Mouse (Mus musculus): ENCODE measurements around the gene Mras.

The Mras gene

DNA sequence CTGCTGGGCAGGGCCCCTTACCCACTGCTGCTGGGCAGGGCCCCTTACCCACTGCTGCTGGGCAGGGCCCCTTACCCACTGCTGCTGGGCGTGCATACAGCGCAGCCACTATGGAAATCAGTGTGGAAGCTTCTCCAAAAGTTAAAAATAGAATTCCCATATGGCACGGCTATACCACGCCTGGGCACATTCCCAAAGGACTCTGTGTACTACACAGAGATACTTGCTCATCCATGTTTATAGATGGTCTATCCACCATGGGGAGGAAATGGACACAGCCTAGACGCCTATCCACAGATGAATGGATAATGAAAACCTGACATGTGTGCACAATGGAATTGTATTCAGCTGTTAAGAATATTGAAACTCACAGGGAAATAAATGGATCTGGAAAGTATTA lies 3.8 kb upstream of the Mras start:
- DNase-seq (ENCODE audit: low read depth) = no peak

DNA sequence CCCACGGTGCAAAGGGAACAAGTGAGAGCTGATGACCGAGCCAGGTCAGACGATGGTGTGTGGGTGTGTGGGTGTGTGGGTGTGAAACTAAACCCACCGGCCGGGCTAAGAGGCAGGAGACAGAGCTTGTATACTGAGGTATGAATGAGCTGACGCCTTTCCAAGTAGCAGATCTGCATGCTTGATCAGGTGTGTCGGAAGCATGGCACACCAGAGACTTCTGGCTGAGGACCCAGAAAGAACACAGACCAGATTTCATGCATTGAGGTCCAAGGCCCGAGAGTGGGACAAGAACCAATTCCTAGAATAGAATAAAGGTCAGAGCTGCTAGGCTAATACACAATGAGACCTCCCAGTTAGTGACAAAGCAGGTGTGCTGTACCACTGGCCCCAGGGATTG lies 1.9 kb upstream of the Mras start:
- no peak for DNase-seq (ENCODE audit: low read depth)

DNA sequence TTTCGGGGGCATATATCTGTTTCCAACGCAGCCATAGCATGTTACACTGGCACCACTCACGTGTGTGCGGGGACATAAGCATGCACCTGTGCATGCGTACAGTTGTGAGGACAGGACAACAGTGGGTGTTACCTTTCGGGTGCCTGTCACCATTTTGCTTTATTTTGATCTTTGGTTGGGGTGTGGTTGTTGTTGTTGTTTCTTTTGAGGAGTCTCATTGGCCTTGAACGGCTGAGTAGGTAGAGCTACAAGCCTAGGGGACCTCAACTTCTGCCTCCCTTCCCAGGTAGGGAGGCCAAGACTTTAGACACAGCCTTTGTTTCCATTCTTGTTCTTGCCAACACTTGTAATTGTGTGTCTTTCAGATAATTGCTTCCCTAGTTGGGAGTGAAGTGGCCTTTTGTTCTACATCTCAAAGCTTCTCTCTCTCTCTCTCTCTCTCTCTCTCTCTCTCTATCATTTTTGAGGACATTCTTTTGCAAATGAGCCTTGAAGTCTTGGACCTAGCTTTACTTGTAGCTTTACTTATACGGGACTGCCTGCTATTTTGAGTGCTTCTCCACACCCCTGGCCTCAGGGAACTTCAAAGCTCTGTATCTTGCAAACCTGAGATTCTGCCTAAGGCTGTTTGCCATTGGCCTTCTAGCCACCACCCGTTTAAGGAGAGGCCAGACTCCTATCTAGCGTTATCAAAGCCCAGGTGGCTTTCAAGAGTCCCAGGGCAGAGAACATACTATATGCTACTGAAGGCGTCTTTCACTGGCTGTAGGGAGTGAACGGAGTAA lies 792 bp upstream of the Mras start:
- DNase-seq (ENCODE audit: low read depth) = no peak

DNA sequence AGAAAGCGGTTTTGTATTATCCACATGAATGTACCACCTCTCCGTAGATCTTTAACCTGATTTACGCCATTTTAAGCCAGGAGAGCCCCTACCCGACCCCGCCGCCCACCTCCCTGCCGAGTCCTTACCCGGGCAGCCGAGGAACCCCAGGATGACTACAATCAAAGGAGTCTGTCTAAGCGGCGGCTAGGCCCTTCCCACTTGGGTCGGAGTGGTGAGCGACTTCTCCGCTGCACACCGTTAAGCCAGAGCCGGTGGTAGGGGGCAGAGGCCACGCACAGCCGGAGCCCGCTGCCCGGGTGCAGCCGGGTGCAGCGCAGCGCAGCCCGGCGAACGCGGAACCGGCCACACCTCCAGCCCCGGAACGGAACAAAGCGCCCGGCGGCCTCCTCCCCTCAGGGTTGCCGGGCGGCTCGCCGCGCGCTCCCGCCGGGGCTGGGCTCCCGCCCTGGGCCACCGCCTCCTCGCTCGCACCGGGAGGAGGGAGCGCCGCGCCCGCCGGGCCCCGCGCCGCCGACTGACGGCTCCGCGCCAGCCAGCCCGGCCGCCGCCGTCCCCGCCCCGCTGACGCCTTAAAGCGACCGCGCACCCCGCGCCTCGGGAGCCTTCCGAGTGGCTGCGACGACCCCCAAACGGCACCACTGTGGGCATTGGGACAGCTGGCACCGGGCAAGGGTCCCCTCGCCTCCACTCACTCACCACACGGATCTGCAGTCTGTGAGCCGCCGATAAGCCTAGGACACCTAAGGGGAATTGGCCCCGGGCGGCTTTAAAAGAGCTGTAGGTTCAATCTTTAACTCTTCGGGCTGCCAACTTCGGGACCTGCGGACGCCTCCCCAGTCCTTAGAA lies 775 bp downstream of the Mras start:
- no peak for DNase-seq (ENCODE audit: low read depth)

DNA sequence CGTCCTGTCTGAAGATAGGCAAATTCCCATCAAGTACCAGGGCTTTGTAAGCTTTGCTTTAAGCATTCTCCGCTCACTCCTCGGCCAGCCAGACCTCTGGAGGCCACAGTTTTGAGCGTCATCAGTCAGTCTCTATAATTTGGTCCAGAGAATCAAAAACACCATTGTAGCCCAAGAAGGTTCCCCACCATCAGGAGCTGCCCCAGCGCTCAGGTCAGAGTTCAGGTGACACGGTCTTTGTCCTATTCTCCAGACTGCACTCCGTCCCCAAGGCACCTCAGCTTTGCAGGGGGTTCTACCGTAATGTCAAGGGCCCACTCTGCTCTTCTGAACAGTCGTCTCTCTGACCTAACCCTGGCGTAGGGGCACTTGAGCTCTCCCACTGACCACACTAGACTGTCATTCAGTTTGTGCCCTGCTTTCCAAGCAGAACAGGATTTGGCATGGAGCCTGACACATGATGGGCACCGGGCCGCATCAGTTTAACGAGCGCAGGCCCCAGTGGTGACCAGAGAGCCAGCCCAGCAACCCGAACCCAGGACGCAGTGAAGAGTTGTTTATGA lies 1.5 kb downstream of the Mras start:
- DNase-seq (ENCODE audit: low read depth) = no peak

DNA sequence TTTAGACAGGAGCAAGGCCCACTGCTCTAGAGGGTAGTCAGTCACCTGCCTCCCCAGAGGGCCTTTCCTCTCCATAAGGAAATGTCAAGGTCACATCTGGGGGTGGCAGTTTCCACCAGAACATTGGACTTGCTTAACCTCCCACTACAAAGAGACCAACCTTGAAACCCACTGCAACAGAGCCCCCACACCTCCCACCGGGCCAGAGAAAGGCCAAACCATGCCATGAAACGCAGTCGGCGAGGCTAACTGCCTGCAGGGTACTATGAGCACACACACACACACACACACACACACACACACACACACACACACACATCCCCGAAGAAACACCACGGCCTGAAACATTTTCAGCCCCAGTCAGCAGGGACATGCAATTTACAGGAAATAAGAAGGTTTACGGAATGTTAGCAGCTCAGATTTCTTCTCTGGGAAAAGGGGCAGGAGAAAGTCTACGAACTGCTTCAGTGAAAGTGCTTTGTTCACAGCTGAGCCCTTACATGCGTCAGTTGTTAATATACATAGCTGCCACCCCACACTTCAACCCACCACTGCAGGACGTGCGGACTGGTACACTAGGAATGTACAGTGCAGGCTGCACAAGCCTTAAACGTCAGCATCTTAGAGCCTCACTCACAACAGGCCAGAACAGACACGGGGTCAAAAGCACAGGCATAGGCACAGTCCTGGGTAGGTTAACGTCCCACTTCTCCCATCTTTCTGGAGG lies 2.1 kb downstream of the Mras start:
- no peak for DNase-seq (ENCODE audit: low read depth)

DNA sequence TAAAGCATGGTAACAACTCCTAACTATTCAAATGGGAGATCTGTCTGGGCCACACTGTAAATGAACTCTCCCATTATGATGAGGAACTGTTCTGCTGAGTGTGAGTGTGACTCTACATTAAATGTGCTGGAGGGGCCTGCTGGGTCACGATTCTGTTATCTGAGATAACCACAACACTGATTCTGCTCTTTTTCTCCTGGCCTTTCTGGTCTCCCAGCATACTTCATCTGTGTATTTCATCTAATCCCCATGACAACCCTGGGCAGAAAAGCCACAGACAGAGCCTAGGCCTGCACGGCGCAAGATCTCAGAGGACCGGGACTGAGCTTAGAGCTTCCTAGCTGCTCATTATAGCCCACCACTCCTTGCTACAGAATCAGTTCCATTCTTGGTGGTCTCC lies 4.7 kb downstream of the Mras start:
- no peak for DNase-seq (ENCODE audit: low read depth)

DNA sequence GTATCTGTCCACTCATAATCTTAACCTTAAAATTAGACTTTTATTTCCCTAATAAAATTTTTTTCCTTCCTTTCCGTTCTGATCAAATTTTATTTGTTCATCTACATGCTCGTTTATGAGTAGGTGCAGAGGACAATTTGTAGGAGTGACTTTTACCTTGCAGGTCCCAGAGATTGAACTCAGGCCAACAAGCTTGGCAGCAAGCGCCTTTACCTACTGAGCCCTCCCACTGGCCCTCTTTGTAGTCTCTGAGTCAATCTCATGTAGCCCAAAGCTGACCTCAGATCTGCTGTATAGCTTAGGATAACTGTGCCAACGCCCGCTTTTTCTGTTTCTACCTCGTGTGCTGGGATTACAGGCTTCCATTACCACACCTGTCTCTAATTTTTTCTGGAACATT lies 5.2 kb downstream of the Mras start:
- no peak for DNase-seq (ENCODE audit: low read depth)

DNA sequence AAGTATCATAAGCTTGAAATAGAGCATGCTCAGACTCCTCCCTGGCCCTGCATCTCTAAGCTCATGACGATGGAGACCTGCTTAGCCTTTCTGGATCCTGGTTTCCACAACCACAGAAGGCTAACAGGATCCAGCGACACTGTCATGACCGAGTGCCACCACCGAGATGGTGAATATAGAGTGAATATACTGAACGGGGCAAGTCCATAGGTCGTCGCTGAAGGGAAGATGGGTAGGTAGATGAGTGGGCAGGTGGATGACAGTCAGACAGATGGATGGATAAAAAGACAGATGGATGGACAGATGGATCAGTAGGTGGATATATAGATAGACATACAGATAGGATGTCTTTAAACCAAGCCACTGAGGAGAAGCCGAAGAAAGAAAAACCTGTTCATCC lies 5.8 kb downstream of the Mras start:
- no peak for DNase-seq (ENCODE audit: low read depth)

DNA sequence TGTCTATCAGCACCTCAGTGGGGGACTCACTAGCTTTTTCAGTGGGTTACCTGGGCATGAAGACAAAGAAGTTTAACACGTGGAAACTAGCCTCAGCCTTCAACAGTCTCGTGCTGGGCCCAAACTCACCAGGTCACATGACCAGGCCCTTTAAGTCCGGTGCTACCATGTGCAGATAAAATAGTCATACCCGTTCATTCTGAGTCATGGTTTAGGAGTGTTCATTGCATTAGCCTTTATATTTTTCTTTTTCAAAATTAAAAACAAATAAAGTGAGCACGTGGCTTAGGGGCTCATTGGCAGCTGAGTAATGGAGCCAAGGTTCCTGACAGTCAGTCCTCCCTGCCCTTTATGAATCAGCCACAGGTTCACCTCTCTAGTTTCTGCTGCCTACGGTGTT lies 6.4 kb downstream of the Mras start:
- no peak for DNase-seq (ENCODE audit: low read depth)

DNA sequence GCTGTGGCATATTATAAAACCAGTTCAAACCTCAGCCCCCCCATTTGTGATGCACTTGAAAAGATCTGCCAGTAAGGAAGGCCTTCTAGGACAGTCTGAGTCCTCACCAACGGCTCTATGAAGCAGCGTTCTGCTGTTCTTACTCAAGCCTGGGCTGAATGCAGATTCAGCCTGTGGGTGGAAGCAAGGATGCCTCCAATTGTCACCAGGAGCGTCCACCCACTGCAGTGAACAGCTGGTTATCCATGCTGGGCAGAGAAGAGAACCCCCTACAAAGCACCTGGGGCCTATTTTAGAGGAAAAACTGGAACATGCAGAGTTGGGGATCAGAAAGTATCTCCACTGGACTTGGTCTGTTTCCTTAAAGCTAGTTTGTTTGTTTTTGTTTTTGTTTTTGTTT lies 7.3 kb downstream of the Mras start:
- DNase-seq (ENCODE audit: low read depth) = no peak

DNA sequence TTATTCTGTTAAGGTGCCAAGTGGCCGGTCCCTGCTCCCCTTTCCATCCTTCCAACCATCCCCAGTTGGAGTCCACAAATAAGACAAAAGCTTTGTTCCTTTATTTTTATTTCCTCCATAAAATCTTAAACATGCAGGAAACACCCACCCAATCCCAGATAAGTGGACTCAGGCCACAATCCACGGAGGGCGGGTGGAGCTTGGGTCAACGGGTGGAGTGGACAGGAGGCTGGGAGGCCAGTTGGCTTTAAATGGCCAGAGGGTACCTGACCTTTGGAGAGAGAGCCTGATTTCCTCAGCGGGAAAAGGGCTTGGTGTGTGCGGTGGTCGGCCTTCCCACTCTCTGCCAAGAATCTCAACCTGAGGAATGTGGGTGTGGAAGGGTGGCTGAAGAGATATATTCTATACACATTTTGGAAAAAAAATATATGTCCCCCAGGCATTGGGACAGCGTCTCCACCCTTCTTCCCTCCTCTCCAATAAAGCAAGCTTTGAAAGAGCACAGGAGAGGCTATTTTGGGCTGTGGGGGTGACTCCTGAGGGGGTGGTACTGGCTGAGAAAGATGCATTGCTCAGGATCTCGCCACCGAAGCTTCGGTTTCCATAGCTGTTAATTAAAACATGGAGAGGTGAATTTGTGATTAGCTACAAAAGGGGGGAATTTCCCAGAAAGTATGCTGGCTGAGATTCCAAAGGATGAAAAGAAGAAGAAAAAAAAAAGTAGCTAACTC lies 8.4 kb downstream of the Mras start:
- DNase-seq (ENCODE audit: low read depth) = no peak

DNA sequence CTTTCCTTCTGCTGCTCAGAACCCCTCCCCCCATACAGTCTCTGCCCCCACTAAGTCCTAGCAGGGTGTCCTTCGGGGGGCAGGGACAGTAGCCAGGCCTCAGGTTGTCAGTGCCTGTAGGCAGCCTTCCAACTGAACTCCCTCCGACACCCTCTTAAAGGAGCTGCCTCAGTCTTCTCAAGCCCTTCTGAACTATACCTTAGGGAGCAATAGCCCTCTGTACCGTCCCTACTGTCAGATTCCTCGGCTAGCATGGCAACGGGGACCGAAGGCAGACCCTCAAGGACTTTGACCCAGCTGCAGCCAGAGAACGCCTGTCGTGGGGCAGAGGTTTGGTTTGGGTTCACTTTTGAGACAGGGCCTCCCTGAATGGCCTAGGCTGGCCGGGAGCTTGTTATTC lies 11.9 kb downstream of the Mras start:
- DNase-seq (ENCODE audit: low read depth) = no peak

DNA sequence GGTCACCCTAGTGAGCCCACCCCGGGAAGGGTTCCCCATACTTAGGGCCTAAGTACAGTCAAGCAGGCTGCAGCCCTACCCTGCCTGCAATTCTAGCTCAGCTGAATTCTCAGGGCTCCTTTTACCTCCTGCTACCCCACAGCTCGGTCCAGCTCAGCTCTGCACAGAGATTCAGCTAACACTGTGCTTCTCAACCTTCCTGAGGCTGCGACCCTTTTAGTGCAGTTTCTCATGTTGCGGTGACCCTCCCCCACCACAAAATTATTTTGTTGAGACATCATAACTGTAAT lies 12.7 kb downstream of the Mras start:
- DNase-seq (ENCODE audit: low read depth) = no peak

DNA sequence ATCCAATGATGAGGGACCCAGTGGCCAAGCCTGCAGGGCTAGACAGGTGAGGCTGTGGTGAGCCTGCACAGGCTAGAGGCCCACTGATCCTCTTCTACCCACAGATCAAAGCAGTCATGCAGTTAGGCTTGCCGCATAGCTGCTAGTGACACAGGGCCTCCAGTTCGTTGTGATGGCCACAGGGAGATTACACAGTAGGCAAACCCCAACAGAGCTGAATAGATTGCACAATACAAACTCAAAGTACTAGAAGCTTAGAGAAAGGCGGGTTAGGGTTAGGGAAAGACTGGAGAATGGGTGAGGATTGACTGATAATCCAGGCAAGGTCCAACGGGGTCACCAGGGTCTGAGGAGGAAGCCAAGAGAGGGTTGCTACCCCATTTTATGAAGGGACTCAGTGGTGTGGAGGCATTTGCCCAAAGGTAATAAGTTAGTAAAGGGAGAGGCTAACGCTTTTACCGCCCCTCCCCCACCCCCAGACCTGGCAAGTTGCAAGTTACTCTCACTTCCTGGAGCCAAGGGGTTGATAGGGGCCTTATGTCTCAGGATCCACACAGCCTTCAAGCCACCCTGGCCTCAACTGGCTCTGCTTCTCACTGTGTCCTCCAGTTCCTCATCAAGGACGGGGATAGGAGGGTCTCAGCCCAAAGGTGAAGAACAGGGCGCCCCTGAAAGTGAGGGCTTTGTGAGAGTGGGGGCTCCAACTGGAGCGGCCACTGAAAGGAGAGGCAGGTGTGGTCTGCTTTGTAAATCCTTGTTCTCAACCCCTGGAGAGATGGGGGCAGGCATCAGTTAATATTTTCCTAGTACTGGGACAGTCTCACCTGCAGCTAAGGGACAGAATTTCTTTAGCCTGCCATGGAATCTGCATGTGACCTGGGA lies 13.2 kb downstream of the Mras start:
- DNase-seq (ENCODE audit: low read depth) = no peak

DNA sequence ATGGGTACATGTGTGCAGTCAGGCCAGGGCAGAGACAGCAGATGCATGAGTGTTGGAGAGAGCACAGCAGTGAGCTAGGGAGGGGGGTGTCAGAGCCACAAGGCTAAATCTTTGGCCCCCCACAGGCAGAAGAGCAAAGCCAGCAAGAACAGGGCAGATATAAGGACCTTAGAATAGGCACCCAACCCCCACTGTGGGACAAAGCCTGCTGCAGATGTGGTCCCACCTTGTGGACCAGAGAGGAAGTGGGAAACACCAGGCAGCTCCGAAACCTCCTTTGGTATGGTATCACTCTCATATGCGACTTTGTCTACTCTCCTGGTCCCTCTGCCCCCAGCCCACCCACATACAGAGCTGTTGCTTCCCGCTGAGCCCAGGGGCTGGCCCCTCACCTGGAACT lies 15.3 kb downstream of the Mras start:
- no peak for DNase-seq (ENCODE audit: low read depth)

DNA sequence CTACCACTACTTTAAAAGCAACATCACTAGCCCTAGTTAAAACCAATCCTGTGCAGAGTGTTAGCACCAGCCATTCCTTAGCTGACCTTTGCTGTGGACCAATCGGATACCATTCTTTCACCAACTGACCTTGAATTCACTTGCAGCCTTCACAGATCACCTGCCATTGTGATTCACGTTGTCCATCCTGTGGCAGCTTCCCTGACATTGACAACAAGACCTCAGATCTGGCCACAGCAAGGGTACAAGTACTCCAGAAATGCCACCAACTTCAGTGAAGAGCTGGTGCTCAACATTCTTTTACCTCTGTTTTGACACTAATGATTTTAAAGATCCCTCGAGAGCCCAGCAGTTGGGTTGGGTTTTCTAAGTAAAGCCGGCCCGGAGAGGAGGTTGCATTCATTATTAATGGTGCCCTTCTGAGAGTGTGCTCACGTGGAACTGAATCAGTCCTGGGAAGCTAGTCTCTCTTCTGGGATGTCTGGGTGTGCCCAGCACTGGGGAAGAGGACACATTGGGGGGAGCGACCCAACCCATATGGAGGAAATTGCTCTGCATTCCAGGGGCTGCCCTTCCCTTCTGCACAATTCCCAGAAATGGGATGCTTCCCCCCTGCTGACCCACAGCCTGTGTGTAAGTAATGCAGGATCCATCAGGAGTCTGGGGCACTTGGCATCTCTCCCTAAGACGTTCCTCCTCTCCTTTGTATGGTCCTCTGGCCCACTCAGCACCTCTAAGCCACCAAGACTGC lies 17.1 kb downstream of the Mras start:
- no peak for DNase-seq (ENCODE audit: low read depth)

DNA sequence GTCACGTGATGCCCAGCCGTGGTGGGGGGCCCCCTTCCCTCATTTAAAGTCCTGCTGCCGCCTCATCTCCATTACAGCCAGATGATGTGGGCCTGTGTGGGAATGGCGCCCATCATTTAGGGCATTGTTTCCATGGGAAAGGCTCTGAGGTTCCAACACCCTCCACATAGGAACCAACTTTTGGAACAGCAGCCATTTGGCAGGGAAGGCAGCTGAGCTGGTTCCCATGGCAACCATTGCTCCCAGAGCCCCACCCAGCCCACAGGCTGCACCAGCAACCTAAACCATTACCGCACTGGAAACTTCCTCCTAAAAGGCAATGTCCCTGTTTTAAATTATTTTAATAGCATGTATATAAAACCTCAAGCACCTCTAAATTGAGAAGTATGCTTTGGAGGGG lies 18.8 kb downstream of the Mras start:
- no peak for DNase-seq (ENCODE audit: low read depth)

DNA sequence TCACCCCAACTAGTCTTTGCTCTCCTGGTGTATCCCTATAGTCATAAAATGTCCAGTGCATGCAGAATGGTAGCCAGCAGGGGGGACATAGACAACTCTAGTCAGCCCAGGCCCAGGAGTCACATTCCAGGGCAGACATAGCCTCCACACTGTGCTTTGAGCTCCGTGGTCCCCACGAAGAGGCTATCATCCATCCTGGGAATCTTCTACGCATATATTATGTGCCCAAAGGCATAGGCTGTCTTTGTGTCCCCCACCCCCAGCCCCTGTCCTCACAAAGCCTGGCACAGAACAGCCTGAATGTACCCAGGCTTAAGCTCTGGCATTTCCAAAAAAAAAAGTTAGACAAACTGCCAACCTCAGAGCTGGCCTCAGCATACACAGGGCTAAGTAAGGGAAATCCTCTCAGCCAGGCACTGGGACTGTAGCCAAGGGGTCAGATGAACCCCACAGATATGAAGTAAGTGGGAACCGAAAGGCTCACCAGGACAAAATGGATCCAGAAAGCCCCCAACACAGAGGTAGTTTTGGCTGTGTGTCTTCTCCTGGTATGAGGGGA lies 19.8 kb downstream of the Mras start:
- DNase-seq (ENCODE audit: low read depth) = no peak

DNA sequence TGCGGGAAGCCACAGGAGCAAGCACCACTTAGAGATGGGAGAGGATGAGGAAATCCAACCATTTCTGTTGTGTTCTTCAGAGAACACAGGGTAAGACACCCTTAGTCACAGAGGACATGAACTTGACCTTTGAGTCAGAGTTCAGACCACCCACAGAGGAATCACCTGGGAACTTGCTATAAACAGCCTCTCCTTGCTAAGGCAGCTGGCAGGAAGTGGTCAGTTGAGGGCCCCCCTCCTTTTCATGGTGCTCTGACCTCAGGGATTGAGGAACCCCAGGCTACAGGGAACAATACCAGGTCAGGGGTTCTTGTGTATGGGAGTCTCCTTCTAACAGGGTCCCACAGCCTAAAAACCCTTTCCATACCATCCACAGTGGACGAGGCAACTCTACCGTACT lies 20.4 kb downstream of the Mras start:
- no peak for DNase-seq (ENCODE audit: low read depth)

Measured in naive thymus-derived CD4-positive, alpha-beta T cell, adult 2 months (primary cell).